Mouse (Mus musculus) lung, embryonic 14.5 days (tissue): ENCODE results near the gene Nupl1. TPM values are rescaled to one million over a fixed set of nuclear protein-coding genes. Genes with fewer than 3 reads are reported as not detected.

ENCODE experiments used
- ATAC-seq: fragments of 200-750 bp; cut with Nextera tagmentation; 2 replicates; pipeline ENCODE4 v1.8.0; 2017; ENCODE audit warnings: mild to moderate bottlenecking, moderate TSS enrichment, moderate library complexity; ENCODE audit not compliant: insufficient read depth
- DNase-seq: peaks from one replicate; pipeline ENCODE4 v3.0.0-alpha.2; 2015
- H3K27ac ChIP-seq: fragments of 300-500 bp; sonication (generic); 2 replicates; pipeline ENCODE4 v1.5.1; 2014; ENCODE audit warnings: low read depth, mild to moderate bottlenecking, moderate library complexity
- H3K27me3 ChIP-seq: fragments of 300-500 bp; sonication (generic); 2 replicates; pipeline ENCODE4 v1.6.1; 2014; ENCODE audit warnings: low read length, control low read depth; ENCODE audit not compliant: insufficient read depth
- H3K36me3 ChIP-seq: fragments of 300-500 bp; sonication (generic); 2 replicates; pipeline ENCODE4 v1.6.1; 2014; ENCODE audit warnings: control low read depth; ENCODE audit not compliant: insufficient read depth
- H3K4me1 ChIP-seq: fragments of 300-500 bp; sonication (generic); 2 replicates; pipeline ENCODE4 v1.6.1; 2014; ENCODE audit warnings: antibody characterized with exemption, control low read depth; ENCODE audit not compliant: insufficient read depth
- H3K4me2 ChIP-seq: fragments of 300-500 bp; sonication (generic); 2 replicates; pipeline ENCODE4 v1.6.1; 2014; ENCODE audit warnings: mild to moderate bottlenecking
- H3K4me3 ChIP-seq: fragments of 300-500 bp; sonication (generic); 2 replicates; pipeline ENCODE4 v1.5.1; 2014; ENCODE audit warnings: low read depth, low read length
- H3K9ac ChIP-seq: fragments of 300-500 bp; sonication (generic); 2 replicates; pipeline ENCODE4 v1.6.1; 2014
- H3K9me3 ChIP-seq: fragments of 300-500 bp; sonication (generic); 2 replicates; pipeline ENCODE4 v1.6.1; 2016; ENCODE audit warnings: low read depth, low read length, control low read depth
- CTCF ChIP-seq: IDR thresholded peaks from 2 replicates; pipeline ENCODE4 v1.5.1; 2016; ENCODE audit warnings: antibody characterized with exemption, low read depth
- whole genome bisulfite sequencing: fragments of 180-500 bp; shearing (Covaris S2); extraction: QIAGEN DNeasy Blood & Tissue Kit; methylation state at CpG from one replicate; pipeline ENCODE4 v1.1.7; 2014; 5-methylcytosine and 5-hydroxymethylcytosine counted together
- polyA plus RNA-seq: library from polyadenylated mRNA; unstranded; fragments of >200 nt; fragmentation: Nextera tagmentation; extraction: Ambion mirVana; gene quantifications from 2 replicates; pipeline ENCODE4 v1.2.1, GENCODE M21; 2014

Nupl1 gene
- polyA plus RNA-seq, 1 experiment from 2014 or later: not detected

DNA sequence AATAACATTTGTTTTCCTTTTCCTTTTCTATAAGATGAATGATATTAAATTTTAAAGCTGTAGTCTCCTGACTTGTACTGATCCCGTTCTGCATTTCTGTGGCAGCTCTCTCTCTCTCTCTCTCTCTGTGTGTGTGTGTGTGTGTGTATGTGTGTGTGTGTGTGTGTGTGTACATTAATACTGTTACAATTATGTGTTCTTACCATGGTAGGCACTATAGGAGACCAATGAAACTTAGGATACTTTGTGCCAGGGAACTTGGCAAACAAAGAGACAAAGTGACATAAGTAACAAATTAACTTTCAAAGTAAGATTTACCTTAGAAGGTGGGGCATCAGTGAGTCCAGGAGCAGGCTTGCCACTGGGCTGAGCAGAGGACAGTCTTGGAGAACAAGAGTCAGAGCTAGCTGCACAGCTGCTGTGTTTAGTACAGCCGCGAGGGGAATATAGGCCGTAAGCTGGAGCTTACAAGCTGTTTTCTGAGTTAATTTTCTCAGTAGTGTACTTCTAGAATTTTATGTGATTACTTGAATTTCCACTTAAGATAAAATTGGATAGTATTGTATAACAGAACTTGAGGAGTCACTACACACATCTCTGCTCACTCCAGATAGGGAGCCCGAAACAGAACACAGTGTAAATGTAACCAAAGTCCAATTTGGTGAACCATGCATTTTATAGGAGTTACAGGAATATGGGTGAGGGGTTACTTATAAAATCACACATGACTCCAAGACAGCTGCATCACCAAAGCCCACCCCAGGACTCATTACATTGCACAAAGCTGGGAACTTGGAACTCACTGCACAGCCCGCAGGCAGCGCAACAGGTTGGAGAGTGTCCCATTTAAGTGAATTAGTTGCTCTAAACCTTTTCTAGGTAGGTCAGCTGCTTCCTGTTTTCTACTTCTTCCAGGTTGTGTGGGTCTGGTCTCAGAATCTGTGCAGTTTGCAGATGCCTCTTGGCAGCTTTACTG, 24.4 kb upstream of the Nupl1 start:
- Histone ChIP-seq H3K9ac (no peak overlapping the region), H3K9me3 (no peaks in the 10 kb centered on the region), H3K36me3 (no peaks in the 10 kb centered on the region), H3K27ac (no peak overlapping the region), H3K4me3 (no peak overlapping the region), H3K27me3 (no peaks in the 10 kb centered on the region), H3K4me1 (no peaks in the 10 kb centered on the region), H3K4me2 (no peak overlapping the region)
- DNase-seq (no peak), ATAC-seq (no peak)
- TF ChIP-seq CTCF: no peak
- WGBS: 84% methylated on average over 7 of the region's 7 CpGs

DNA sequence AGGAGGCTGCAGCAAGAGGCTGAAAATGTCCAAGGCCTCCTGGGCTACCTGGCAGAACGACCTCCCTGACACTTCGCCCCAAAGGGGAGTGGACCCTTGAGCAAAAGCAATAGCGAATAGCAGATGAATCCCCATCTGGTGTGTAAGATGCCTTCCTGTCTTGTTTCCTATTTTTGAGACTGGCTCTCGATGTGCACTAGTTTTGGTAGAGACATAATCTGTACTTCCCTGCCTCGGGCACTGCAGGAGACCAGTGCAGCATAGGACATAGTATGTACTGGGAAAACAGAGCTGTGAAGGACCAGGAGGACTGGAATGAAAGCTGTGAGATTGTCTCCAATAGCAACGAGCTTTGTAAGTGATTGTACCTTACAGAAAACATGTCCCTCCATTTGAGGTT, 22.1 kb upstream of the Nupl1 start:
- no peaks in the 10 kb centered on the region for H3K27me3 ChIP-seq
- DNase-seq (no peak), ATAC-seq (no peak)
- no peak for TF ChIP-seq CTCF
- H3K36me3 ChIP-seq: no peaks in the 10 kb centered on the region
- H3K4me3 ChIP-seq: no peak overlapping the region
- H3K4me2 ChIP-seq: no peak overlapping the region
- no peak overlapping the region for H3K9ac ChIP-seq
- WGBS: 74% methylated on average over 6 of the region's 6 CpGs
- no peaks in the 10 kb centered on the region for H3K9me3 ChIP-seq
- no peaks in the 10 kb centered on the region for H3K4me1 ChIP-seq
- no peak overlapping the region for H3K27ac ChIP-seq

GRCm38 (mm10) chr14:60269333-60269732, 18.1 kb upstream of the Nupl1 start:
- ATAC-seq (no peak), DNase-seq (no peak)
- 92% methylated on average over 6 of the region's 6 CpGs for WGBS
- Histone ChIP-seq H3K27ac (no peak overlapping the region), H3K4me2 (no peak overlapping the region), H3K9ac (no peak overlapping the region), H3K9me3 (no peaks in the 10 kb centered on the region), H3K27me3 (no peaks in the 10 kb centered on the region), H3K4me1 (no peaks in the 10 kb centered on the region), H3K36me3 (no peaks in the 10 kb centered on the region), H3K4me3 (no peak overlapping the region)
- TF ChIP-seq CTCF: no peak

GRCm38 (mm10) chr14:60264990-60265876, 14.0 kb upstream of the Nupl1 start, which contains the start of gene Mtmr6:
Gene Mtmr6 (plus strand): TSS chr14:60265228.
- H3K4me1 ChIP-seq: no peaks in the 10 kb centered on the region
- H3K36me3 ChIP-seq: no peaks in the 10 kb centered on the region
- H3K4me3 ChIP-seq: peak within 1 kb of the TSS; percentile 77
- ATAC-seq (peak; percentile 100), DNase-seq (peak; percentile 100)
- TF ChIP-seq CTCF: peak; percentile 98
- H3K4me2 ChIP-seq: peak within 1 kb of the TSS; percentile 72
- WGBS: under 1% methylated on average over 51 of the region's 51 CpGs
- H3K9ac ChIP-seq: peak within 1 kb of the TSS; percentile 71
- no peaks in the 10 kb centered on the region for H3K27me3 ChIP-seq
- peak within 1 kb of the TSS; percentile 75; the same call in 1 of the 2 replicates for H3K27ac ChIP-seq
- H3K9me3 ChIP-seq: no peaks in the 10 kb centered on the region

GRCm38 (mm10) chr14:60262316-60262715, 11.1 kb upstream of the Nupl1 start:
- Histone ChIP-seq H3K4me3 (no peak overlapping the region), H3K27me3 (no peaks in the 10 kb centered on the region), H3K4me2 (no peak overlapping the region), H3K9ac (no peak overlapping the region), H3K27ac (no peak overlapping the region), H3K4me1 (no peaks in the 10 kb centered on the region), H3K36me3 (no peaks in the 10 kb centered on the region), H3K9me3 (no peaks in the 10 kb centered on the region)
- 54% methylated on average over 7 of the region's 7 CpGs for WGBS
- DNase-seq: no peak
- no peak for TF ChIP-seq CTCF
- no peak for ATAC-seq

- Histone ChIP-seq H3K9ac (no peak overlapping the region), H3K27ac (no peak overlapping the region), H3K9me3 (no peaks in the 10 kb centered on the region), H3K4me3 (no peak overlapping the region), H3K27me3 (no peaks in the 10 kb centered on the region), H3K4me1 (no peaks in the 10 kb centered on the region), H3K36me3 (no peaks in the 10 kb centered on the region), H3K4me2 (no peak overlapping the region)
- TF ChIP-seq CTCF: no peak
- ATAC-seq: no peak
- peak; percentile 61 for DNase-seq
- WGBS: 88% methylated on average over 1 of the region's 1 CpGs
Measured at GRCm38 (mm10) chr14:60257851-60258250, 6.6 kb upstream of the Nupl1 start.

DNA sequence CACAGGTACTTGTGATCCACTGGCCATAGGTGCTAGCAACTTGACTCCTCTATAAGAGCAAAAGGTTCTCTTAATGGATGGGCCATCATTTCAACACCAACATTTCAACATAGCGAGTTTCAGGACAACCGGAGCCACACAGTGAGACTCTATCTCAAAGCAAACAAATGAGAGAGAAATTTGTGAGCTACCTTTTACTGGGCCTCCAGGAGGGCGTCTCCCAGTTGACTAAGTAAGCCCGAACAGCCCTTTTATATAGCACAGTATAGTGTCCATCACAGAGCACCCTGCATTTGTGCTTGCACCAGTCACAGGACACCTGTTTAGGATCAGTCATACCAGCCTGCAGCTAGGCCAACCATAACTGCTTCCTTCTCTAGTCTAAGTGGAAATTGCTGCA, 5.9 kb upstream of the Nupl1 start:
- DNase-seq: no peak
- no peak; the same call in 1 of the 2 replicates for ATAC-seq
- H3K4me2 ChIP-seq: no peak overlapping the region
- H3K27ac ChIP-seq: no peak overlapping the region
- H3K36me3 ChIP-seq: no peaks in the 10 kb centered on the region
- H3K4me3 ChIP-seq: no peak overlapping the region
- 38% methylated on average over 4 of the region's 4 CpGs for WGBS
- no peaks in the 10 kb centered on the region for H3K9me3 ChIP-seq
- H3K9ac ChIP-seq: no peak overlapping the region
- no peak for TF ChIP-seq CTCF
- no peaks in the 10 kb centered on the region for H3K27me3 ChIP-seq
- H3K4me1 ChIP-seq: peaks cover 2% of the 10 kb centered on the region; the same call in 1 of the 2 replicates
